In the genomic region with DNA sequence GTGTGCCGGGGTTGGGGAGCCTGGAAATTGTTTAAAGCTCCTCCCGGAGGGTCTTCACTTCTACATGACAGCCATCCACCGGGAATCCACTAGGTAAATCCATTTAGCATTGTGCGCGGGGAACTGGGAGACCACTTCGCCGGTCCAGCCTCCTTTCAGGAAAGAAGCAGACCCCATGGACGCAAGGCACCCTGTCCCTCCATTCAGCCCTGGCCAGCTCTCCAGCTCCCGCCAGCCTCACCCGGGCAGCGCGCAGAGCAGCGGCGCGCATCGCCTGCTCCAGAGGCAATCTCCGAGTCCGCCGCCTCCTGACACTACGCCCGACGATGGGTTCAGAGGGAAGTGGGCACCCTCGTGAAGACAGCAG, we compare ENCODE assay signal across 8 mouse cellular contexts.
DNase-seq lines count a peak whose midpoint lies in the region; ATAC-seq lines count a peak whose summit lies in the region.

No protein-coding gene starts in this region.

- under 1% methylated on average over 23 of the region's 23 CpGs for WGBS in neural tube, embryonic 12.5 days

- peaks cover 14% of the 10 kb centered on the region; the same call in 1 of the 2 replicates for H3K4me1 ChIP-seq in neural tube, embryonic 12.5 days

- H3K27ac ChIP-seq in neural tube, embryonic 12.5 days, result no peak overlapping the region

- peak overlapping the region; percentile 64 for H3K4me3 ChIP-seq in neural tube, embryonic 12.5 days

- peak overlapping the region; percentile 76 for H3K9ac ChIP-seq in neural tube, embryonic 12.5 days

- ATAC-seq in neural tube, embryonic 12.5 days (ENCODE audit: low FRiP score, low read depth), result peak; percentile 81

- intact Hi-C loops in left cerebral cortex, postnatal 36 days (cut with DNase I), result no loop called here

- H3K4me2 ChIP-seq in neural tube, embryonic 12.5 days (replicated peaks), result peak overlapping the region; percentile 98

- H3K9me3 ChIP-seq in neural tube, embryonic 12.5 days, result no peaks in the 10 kb centered on the region

- peak; percentile 26 for DNase-seq in adrenal gland, postnatal 10 days
- DNase-seq in adrenal gland, postnatal 25 days, result no peak
- DNase-seq in ovary, postnatal 36 days (ENCODE audit: low spot score), result peak; percentile 25
- DNase-seq in ovary, adult 18-20 months (ENCODE audit: low spot score), result no peak
- peak; percentile 12 to 36 for DNase-seq in frontal cortex, postnatal 14 days (ENCODE audit: low spot score in 2 of 2)
- peak; percentile 52 to 61 for DNase-seq in left cerebral cortex, postnatal 36 days (ENCODE audit: low spot score in 2 of 2)
- no peak for DNase-seq in thymus, adult 18-20 months

- H3K36me3 ChIP-seq in neural tube, embryonic 12.5 days, result no peaks in the 10 kb centered on the region

- 0 out of 2 replicates have a peak, but pooled peaks cover 6% of the 10 kb centered on the region for H3K27me3 ChIP-seq in neural tube, embryonic 12.5 days (replicated peaks)

Comparison
In these comparisons a context has a peak if more than half of its experiments do, and no peak if none do; other contexts are left out.
1. DNase-seq: peak in adrenal gland, postnatal 10 days (single experiment), ovary, postnatal 36 days (single experiment), frontal cortex, postnatal 14 days (2 of 2) and left cerebral cortex, postnatal 36 days (2 of 2); none in adrenal gland, postnatal 25 days (single experiment), ovary, adult 18-20 months (single experiment) and thymus, adult 18-20 months (0 of 2).